Mouse (Mus musculus) forebrain, embryonic 11.5 days (tissue): ENCODE measurements around the gene Brms1. TPM values are rescaled to one million over a fixed set of nuclear protein-coding genes. Genes with fewer than 3 reads are reported as not detected.

Source experiments
- ATAC-seq: fragments of 200-750 bp; cut with Nextera tagmentation; replicated peaks from 2 replicates; pipeline ENCODE4 v1.8.0; 2017; ENCODE audit warnings: moderate TSS enrichment; ENCODE audit not compliant: low FRiP score
- DNase-seq: peaks from one replicate; pipeline ENCODE4 v3.0.0-alpha.2; 2017; ENCODE audit warnings: low spot score
- H3K27ac ChIP-seq: fragments of 300-500 bp; sonication (generic); 2 replicates; pipeline ENCODE4 v1.5.1; 2014; ENCODE audit warnings: low read depth, low read length
- H3K27me3 ChIP-seq: fragments of 300-500 bp; sonication (generic); 2 replicates; pipeline ENCODE4 v1.6.1; 2014; ENCODE audit warnings: mild to moderate bottlenecking, low read length, mixed read lengths; ENCODE audit not compliant: control insufficient read depth, insufficient read depth
- H3K36me3 ChIP-seq: fragments of 300-500 bp; sonication (generic); 2 replicates; pipeline ENCODE4 v1.6.1; 2014; ENCODE audit warnings: mild to moderate bottlenecking, low read length, moderate library complexity, mixed read lengths; ENCODE audit not compliant: control insufficient read depth, insufficient read depth
- H3K4me1 ChIP-seq: fragments of 300-500 bp; sonication (generic); replicated peaks from 2 replicates; pipeline ENCODE4 v1.6.1; 2014; ENCODE audit warnings: low read length, mixed read lengths; ENCODE audit not compliant: control insufficient read depth, insufficient read depth
- H3K4me2 ChIP-seq: fragments of 300-500 bp; sonication (generic); 2 replicates; pipeline ENCODE4 v1.6.1; 2014; ENCODE audit warnings: low read depth, mild to moderate bottlenecking, low read length, moderate library complexity, mixed read lengths; ENCODE audit not compliant: severe bottlenecking
- H3K4me3 ChIP-seq: fragments of 300-500 bp; sonication (generic); 2 replicates; pipeline ENCODE4 v1.5.1; 2014; ENCODE audit warnings: low read depth, low read length
- H3K9ac ChIP-seq: fragments of 300-500 bp; sonication (generic); 2 replicates; pipeline ENCODE4 v1.6.1; 2014; ENCODE audit warnings: low read length
- H3K9me3 ChIP-seq: fragments of 300-500 bp; sonication (generic); 2 replicates; pipeline ENCODE4 v1.6.1; 2016; ENCODE audit warnings: low read length, mixed read lengths; ENCODE audit not compliant: control insufficient read depth
- WGBS: fragments of 180-500 bp; shearing (Covaris S2); extraction: QIAGEN DNeasy Blood & Tissue Kit; methylation state at CpG from one replicate; pipeline ENCODE4 v1.1.7; 2014; 5-methylcytosine and 5-hydroxymethylcytosine counted together
- polyA plus RNA-seq: library from polyadenylated mRNA; unstranded; fragments of >200 nt; fragmentation: Nextera tagmentation; extraction: Ambion mirVana; gene quantifications from 2 replicates; pipeline ENCODE4 v1.2.1, GENCODE M21; 2014

The Brms1 gene
- polyA plus RNA-seq, 1 experiment from 2014 or later: 62.6 TPM

GRCm38 (mm10) chr19:5056251-5056650, 15.1 kb downstream of the Brms1 start:
- peaks cover 18% of the 10 kb centered on the region for H3K27me3 ChIP-seq
- H3K36me3 ChIP-seq: no peaks in the 10 kb centered on the region
- ATAC-seq: peak; percentile 57
- no peak overlapping the region for H3K4me2 ChIP-seq
- H3K4me3 ChIP-seq: no peak overlapping the region
- peaks cover 11% of the 10 kb centered on the region; the same call in 1 of the 2 replicates for H3K4me1 ChIP-seq
- 14% methylated on average over 6 of the region's 6 CpGs for WGBS
- H3K9ac ChIP-seq: no peak overlapping the region
- H3K27ac ChIP-seq: no peak overlapping the region
- no peaks in the 10 kb centered on the region for H3K9me3 ChIP-seq
- peak; percentile 82 for DNase-seq

- WGBS: 22% methylated on average over 16 of the region's 16 CpGs
- Histone ChIP-seq H3K36me3 (no peaks in the 10 kb centered on the region), H3K4me1 (peaks cover 11% of the 10 kb centered on the region; the same call in 1 of the 2 replicates), H3K27ac (no peak overlapping the region), H3K27me3 (peaks cover under 1% of the 10 kb centered on the region; the same call in 1 of the 2 replicates), H3K9ac (no peak overlapping the region), H3K4me3 (no peak overlapping the region), H3K9me3 (no peaks in the 10 kb centered on the region), H3K4me2 (no peak overlapping the region)
- no peak for DNase-seq
- ATAC-seq: no peak
These were observed 17.0 kb downstream of the Brms1 start for GRCm38 (mm10) chr19:5057876-5058775.

- 13% methylated on average over 10 of the region's 10 CpGs for WGBS
- Histone ChIP-seq H3K27me3 (no peaks in the 10 kb centered on the region), H3K27ac (0 out of 2 replicates have a peak overlapping the region, but pooled peaks have one; percentile 18), H3K4me2 (peak overlapping the region; percentile 15; the same call in 1 of the 2 replicates), H3K9me3 (no peaks in the 10 kb centered on the region), H3K4me1 (peaks cover 11% of the 10 kb centered on the region; the same call in 1 of the 2 replicates), H3K36me3 (no peaks in the 10 kb centered on the region), H3K9ac (peak overlapping the region; percentile 35; the same call in 1 of the 2 replicates), H3K4me3 (no peak overlapping the region)
- ATAC-seq (peak; percentile 31; the same call in 1 of the 2 replicates), DNase-seq (no peak)
These were observed 17.9 kb downstream of the Brms1 start for GRCm38 (mm10) chr19:5058801-5059771.

GRCm38 (mm10) chr19:5060365-5061330, 19.5 kb downstream of the Brms1 start:
- H3K4me1 ChIP-seq: peaks cover 11% of the 10 kb centered on the region; the same call in 1 of the 2 replicates
- no peak overlapping the region for H3K27ac ChIP-seq
- no peak overlapping the region for H3K9ac ChIP-seq
- WGBS: 44% methylated on average over 5 of the region's 5 CpGs
- H3K4me2 ChIP-seq: no peak overlapping the region
- no peaks in the 10 kb centered on the region for H3K27me3 ChIP-seq
- no peaks in the 10 kb centered on the region for H3K36me3 ChIP-seq
- H3K9me3 ChIP-seq: no peaks in the 10 kb centered on the region
- DNase-seq: no peak
- H3K4me3 ChIP-seq: no peak overlapping the region
- no peak for ATAC-seq

GRCm38 (mm10) chr19:5062041-5062440, 20.9 kb downstream of the Brms1 start:
- Histone ChIP-seq H3K9ac (no peak overlapping the region), H3K4me3 (no peak overlapping the region), H3K9me3 (no peaks in the 10 kb centered on the region), H3K4me2 (no peak overlapping the region), H3K36me3 (no peaks in the 10 kb centered on the region), H3K27me3 (peaks cover 3% of the 10 kb centered on the region; the same call in 1 of the 2 replicates), H3K27ac (no peak overlapping the region), H3K4me1 (peaks cover 14% of the 10 kb centered on the region; the same call in 1 of the 2 replicates)
- 91% methylated on average over 5 of the region's 5 CpGs for WGBS
- DNase-seq (no peak), ATAC-seq (no peak)

- Histone ChIP-seq H3K4me1 (peaks cover 18% of the 10 kb centered on the region; the same call in 1 of the 2 replicates), H3K27ac (no peak overlapping the region), H3K36me3 (no peaks in the 10 kb centered on the region), H3K4me3 (no peak overlapping the region), H3K27me3 (peaks cover 7% of the 10 kb centered on the region; the same call in 1 of the 2 replicates), H3K4me2 (no peak overlapping the region), H3K9me3 (no peaks in the 10 kb centered on the region), H3K9ac (no peak overlapping the region)
- 73% methylated on average over 6 of the region's 6 CpGs for WGBS
- no peak for DNase-seq
- ATAC-seq: no peak
These were observed 21.3 kb downstream of the Brms1 start for GRCm38 (mm10) chr19:5062446-5062845.

GRCm38 (mm10) chr19:5065104-5065503, 23.9 kb downstream of the Brms1 start:
- WGBS: 79% methylated on average over 7 of the region's 7 CpGs
- Histone ChIP-seq H3K9me3 (no peaks in the 10 kb centered on the region), H3K27me3 (peaks cover 30% of the 10 kb centered on the region), H3K4me3 (no peak overlapping the region), H3K9ac (no peak overlapping the region), H3K36me3 (no peaks in the 10 kb centered on the region), H3K27ac (no peak overlapping the region), H3K4me2 (no peak overlapping the region), H3K4me1 (peaks cover 25% of the 10 kb centered on the region)
- ATAC-seq (no peak), DNase-seq (no peak)
